Mouse (Mus musculus): ENCODE results near the gene Polr2c.

DNA sequence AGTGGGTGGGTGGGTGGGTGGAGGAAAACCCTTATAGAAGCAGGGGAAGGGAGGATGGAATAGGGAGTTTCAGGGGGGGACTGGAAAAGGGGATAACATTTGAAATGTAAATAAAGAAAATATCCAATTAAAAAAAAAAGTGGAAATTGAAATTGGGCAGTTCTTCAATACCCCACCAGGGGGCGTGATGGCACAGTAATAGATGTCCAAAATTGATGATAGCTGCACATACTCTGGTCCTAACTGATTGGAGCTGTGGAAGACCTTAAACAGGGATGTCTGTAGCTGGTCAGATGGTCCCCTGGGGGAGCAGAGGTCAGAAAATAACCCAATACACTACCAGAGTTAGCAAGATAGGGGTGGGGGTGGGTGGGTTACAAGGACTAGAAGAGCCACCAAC is 42.7 kb upstream of the Polr2c start:
- TF ChIP-seq EP300 (IDR thresholded peaks at IDR 0.05) (no peak), CTCF (IDR thresholded peaks at IDR 0.05) (peak; percentile 71)
